Mouse (Mus musculus) myocyte (in vitro differentiated cells): ENCODE results near the gene Kcnk13.

Experiments
- MAX ChIP-seq: IDR thresholded peaks from one replicate; pipeline ENCODE4 v1.6.1; 2011; ENCODE audit warnings: low read depth, mild to moderate bottlenecking, control low read depth
- TCF12 ChIP-seq: IDR thresholded peaks from one replicate; pipeline ENCODE4 v1.6.1; 2011; ENCODE audit warnings: mild to moderate bottlenecking, control low read depth; ENCODE audit not compliant: poor library complexity, insufficient read depth, severe bottlenecking

- no peak for TF ChIP-seq TCF12
- TF ChIP-seq MAX = no peak
These were observed 11.4 kb upstream of the Kcnk13 start for GRCm38 (mm10) chr12:99952928-99953327.
